Mouse (Mus musculus) layer of hippocampus, adult 9-11 months (tissue): ENCODE measurements at regions not wholly inside any gene's neighbourhood (a gene's known extent, or its start where the extent isn't known, plus 50 kb on each side); places are given as distances from the start of the nearest gene placed in this dataset.
A peak's percentile ranks its signal among the peaks of the same experiment; 100 is the strongest.

Experiments used
- DNase-seq: peaks from one replicate; pipeline ENCODE4 v3.0.0; 2022

GRCm38 (mm10) chr5:28526435-28526834 lies 59.4 kb upstream of the Shh start:
- no peak for DNase-seq

DNA sequence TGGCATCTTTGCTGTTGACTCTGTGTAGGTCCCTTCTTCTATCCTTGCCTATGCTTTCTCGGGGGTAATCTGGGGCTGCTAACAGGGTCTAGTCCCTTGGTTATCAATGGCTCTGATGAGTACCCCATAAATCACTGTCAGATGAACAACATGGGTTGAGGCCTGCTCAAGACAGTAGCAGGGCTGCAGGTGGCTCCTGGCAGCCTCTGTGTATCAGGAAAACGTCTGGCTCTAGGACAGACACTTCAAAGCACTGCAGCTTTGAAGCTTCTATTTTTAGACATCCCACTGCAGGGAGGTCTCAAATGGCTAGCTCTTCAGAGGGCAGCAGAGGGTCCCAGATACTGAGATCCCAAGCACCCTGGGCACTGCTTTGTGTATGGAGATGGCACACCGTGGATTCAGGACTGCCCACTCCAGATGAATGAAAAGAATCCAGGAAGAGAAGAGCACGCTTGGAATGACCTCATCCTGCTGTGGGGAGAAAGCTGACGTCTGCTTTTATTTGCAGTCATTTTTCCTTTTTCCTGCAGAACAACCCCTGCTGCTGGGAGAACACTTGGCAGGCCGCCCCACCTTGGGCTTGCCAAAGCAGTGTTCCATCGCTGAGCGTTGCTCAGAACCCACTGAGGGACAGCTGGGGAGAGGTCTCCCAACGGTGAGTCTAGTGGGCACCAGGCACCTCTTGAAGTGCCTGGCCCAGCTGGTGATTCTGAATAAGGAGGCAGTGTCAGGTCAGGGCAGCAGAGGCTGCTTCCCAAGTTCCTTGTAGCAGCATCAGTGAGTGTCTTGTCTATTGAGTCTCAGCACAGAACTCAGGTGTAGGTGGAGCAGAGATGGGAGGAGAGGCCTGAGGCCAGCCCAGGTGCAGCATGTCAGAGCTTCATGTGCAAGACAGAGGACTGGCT lies 54.0 kb upstream of the Shh start:
- DNase-seq: peak; percentile 69

DNA sequence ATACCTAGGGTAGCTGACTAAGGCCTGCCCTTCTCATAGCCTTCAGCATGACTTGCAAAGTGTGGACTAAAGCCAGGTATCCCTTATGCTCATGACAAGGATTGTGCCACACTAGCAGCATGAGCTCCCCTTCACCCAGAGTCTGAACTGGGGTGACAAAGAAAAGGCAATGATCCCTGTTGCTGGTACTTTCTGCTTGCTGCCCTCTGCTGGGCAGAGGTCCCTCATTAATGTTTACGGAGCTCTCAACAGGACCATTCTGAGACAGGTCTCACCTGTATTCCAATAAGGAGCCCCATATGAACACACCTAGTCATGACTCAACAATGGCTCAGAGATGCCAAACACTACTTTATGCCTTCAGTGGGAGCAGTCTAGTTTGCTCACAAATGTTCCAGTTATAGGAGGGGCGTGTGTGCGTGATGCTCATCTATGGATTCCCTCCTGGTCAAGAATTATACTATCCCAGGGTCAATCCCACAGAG lies 52.0 kb upstream of the Shh start:
- DNase-seq: no peak
